Mouse (Mus musculus) adrenal gland (tissue): ENCODE measurements around the gene Ckap2l.

ENCODE experiments used
- intact Hi-C: fragments of 180-260 bp; cut with DNase I; formaldehyde crosslinking; loops from one replicate; pipeline ENCODE4 v1.15.1; 2025

Ckap2l gene

GRCm38 (mm10) chr2:129240726-129241432, 56.1 kb downstream of the Ckap2l start:
- intact Hi-C loops, result no loop called here

- intact Hi-C loops, result no loop called here
Measured at GRCm38 (mm10) chr2:129236526-129236925, 60.5 kb downstream of the Ckap2l start.

GRCm38 (mm10) chr2:129234731-129235130, 62.3 kb downstream of the Ckap2l start:
- intact Hi-C loops, result no loop called here

DNA sequence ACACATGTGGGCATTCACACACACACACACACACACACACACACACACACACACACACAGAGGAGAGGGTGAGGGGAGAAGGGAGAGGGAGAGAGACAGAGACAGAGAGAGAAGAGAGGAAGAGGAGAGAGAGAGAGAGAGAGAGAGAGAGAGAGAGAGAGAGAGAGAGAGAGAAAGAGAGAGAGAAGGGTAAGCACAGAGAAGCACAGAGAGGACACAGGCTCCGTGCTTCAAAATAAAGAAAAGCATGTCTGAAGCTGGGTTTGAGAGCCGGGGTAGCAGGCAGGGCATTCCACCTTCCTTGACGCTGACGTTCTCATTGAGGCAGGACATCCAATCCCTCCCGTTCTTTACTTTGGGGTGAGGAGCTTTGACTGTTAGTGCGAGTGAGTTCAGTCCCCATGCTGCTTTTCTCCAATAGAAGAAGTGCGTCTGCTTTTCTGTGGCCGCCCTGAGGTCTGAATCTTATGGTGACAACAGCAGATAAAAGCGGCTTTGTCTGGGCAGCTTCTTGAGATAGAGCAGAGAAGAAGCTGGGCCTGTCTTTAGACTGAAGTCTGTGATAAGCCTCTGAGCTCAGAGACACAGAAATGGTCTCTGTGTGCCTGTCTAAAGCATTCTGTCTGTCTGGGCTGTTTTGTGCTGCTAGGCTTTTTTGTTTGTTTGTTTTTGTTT, 63.1 kb downstream of the Ckap2l start:
- intact Hi-C loops, result no loop called here

DNA sequence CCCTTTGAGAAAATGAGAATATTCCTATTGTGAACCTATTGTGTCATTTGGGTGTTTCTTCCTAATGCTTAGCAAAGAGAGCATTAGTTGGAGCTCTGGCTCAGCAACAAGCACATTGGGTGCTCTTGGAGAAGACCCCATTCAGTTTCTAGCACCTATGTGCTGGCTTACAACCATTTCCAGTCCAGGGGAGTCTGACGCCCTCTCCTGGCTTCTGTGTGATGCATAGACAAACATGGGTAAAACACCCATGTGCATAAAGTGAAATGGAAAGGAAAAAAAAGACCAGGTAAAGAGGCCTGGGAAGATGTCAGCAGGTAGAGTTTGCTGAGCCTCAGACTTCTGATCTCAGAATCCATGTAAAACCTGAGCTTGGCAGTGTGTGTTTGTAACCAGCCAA, 63.8 kb downstream of the Ckap2l start:
- intact Hi-C loops, result no loop called here

DNA sequence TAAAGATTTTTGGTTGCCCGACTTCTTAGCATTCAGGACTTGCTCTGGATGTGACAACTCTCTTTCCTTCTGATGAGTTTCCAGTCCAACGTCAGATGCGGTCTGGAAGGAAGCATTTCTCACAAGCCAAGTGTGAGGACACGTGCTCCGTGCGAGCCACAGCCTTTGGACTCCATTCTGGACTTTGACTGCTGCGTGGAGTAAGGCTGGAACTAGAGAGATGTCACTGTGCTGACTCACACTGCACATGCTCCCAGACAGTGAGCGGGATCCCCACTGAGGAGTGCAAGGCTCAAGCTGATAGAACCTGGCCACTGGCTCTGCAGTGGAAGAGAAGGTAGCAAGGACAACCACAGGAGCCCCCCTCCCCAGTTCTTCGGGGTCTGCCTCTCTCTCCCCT, 64.5 kb downstream of the Ckap2l start:
- intact Hi-C loops, result no loop called here

GRCm38 (mm10) chr2:129232023-129232422, 65.0 kb downstream of the Ckap2l start:
- intact Hi-C loops, result no loop called here

DNA sequence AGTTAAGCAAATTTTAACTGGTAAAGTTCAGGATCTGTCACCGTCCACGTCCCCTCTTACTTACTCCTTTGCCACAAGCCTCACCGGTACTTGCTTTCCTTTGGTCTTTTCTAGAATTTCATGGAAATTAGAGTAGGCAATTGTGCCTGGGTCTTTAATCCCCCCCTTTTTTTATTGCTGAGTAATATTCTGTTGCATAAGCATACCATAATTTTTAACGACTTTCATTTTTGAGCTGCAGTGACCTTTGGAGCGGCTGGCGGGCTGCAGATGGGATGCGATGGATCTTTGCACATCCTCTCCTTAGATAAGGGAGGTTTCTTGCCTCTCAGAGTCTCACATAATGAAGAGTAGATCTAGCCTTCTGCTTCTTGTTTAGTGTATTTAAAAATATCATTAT, 67.7 kb downstream of the Ckap2l start:
- intact Hi-C loops, result no loop called here

DNA sequence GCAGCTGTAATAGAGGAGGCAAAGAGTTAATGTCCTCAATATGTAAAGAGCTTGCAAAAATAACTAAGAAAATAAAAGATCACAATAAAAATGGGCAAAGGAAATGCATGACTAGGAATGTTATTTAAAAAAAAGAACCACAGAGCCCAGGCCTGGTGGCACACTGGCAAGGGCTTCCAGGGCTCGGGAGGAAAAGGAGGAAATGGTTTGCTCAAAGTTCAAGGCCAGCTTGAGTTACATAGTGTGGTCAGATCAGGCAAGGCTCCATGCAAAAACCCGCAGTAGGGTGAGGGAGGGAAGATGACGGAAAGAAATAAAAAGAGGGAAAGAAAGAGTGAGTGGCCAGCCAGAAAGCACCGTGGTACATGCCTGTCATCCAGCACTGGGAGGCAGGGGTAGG, 68.4 kb downstream of the Ckap2l start:
- intact Hi-C loops, result no loop called here

GRCm38 (mm10) chr2:129227709-129228108, 69.3 kb downstream of the Ckap2l start:
- intact Hi-C loops, result no loop called here

GRCm38 (mm10) chr2:129227011-129227529, 69.9 kb downstream of the Ckap2l start:
- intact Hi-C loops, result no loop called here

DNA sequence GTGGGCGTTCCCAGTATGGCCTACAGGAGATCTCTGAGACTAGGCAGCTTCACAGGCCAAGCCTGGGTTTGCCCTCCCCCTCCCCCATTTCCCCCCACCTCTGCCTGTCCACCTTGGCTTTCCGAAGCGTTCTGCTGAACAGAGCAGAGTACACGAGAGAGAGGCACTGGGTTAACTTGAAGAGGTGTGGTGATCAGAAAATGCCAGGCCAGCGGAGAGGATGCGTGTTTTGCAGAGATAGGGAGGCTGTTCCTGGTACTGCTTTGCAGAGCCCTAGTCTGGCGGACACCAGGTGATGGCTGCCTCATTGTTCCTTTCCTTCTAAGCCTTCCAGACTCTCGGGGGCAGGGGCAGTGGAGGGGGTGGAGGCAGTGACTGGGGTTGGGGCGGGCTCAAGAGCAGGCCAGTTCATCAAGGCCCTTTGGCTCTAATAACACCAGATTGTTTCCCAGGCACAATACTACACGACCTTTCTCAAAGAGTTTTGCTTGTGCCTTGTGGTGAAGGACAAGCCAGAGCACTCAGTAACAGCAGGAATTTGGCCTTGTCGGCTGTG, 70.6 kb downstream of the Ckap2l start:
- intact Hi-C loops, result no loop called here

GRCm38 (mm10) chr2:129225251-129225819, 71.7 kb downstream of the Ckap2l start:
- intact Hi-C loops, result no loop called here

DNA sequence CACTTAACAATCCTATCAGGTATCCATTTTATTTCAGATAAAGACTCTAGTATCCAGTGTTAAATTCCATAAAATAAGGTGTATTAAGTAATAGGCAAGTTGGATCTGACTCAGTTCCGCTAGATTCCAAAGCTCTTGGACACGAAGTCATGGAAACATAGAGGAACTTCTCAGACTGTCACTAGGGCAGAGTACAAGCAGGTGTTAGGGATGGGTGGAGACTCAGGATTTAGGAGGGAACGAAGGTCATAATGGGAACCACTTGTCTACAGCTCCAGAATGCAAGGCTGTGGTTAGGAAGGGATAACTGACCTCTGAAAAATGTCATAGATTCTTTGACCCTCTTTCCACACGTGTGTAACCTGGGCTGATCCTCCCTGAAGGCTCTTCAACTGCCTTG, 72.8 kb downstream of the Ckap2l start:
- intact Hi-C loops, result no loop called here

DNA sequence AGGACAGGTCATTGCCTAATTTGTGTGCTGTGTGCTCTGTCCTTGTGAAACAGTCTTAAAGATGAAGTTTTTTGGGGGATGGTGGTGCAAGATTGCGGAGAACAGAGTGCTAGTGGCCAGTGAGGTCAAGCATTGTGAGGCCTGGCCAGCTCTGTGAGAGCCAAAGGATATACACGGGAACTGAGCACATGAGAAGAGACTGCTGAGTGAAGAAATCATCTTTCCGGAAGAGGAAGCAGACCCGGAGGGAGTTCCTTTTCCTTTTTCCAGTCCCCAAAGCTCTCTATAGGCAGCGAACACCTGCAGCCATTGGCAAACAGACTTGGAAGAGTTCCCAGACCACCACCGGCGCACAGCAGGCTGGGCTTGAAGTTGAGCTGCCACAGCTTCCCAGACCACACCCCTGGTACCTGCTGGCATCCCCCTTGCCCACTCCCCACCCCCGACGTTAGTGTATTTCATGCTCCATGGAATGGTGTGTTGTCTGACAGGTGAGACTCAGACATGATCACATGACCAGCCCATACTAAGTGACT, 75.8 kb downstream of the Ckap2l start:
- intact Hi-C loops, result no loop called here

GRCm38 (mm10) chr2:129218537-129219105, 78.4 kb downstream of the Ckap2l start:
- intact Hi-C loops, result no loop called here
